Mouse (Mus musculus): ENCODE measurements around the gene Nlrp9b.
"Not testable (repeated sequence)": the region's sequence is repeated elsewhere in the genome, so short reads cannot be mapped to it uniquely, and the experiment has no call there.

DNA sequence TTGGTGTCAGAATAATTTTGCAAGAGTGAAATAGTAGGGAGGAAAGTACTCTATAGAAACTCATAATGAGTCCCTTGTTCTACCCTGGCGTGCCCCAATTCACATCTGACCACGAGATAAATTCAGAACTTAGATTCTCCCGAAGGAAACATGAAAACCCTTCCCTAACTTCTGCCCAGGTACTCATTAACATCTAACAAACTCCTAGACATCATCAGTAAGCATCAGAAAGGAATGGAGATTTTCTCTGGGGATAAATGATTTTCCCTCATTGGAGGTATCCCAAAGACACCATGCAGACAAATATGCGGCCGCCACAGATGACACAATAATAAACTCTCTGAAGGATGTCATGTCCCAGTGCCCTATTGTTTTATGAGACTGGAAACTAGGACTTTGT lies 108.1 kb downstream of the Nlrp9b start, which contains the start of gene Vmn1r91:
- TF ChIP-seq POLR2A (IDR thresholded peaks at IDR 0.05; ENCODE audit: borderline replicate concordance, low read depth, low read length); CTCF (IDR thresholded peaks at IDR 0.05; ENCODE audit: low read depth, low read length): not testable (repeated sequence)

All from bone marrow macrophage, adult 2 months (primary cell).